Mouse (Mus musculus) liver, embryonic 14.5 days (tissue): Measurements from ENCODE around the gene Fam20c. TPM values are rescaled to one million over a fixed set of nuclear protein-coding genes. Genes with fewer than 3 reads are reported as not detected.
A peak's percentile ranks its signal among the peaks of the same experiment; 100 is the strongest.

Source experiments
- ATAC-seq: fragments of 200-750 bp; cut with Nextera tagmentation; 2 replicates; pipeline ENCODE4 v1.8.0; 2017; ENCODE audit warnings: moderate number of reproducible peaks, mild to moderate bottlenecking, moderate library complexity; ENCODE audit not compliant: insufficient read depth
- DNase-seq, 3 experiments: peaks; one replicate each; pipeline ENCODE4 v3.0.0-alpha.2; 2012 to 2013; ENCODE audit warnings: low read depth in 3 of 3, low spot score in 3 of 3
- H3K27ac ChIP-seq: fragments of 300-500 bp; sonication (generic); 2 replicates; pipeline ENCODE4 v1.5.1; 2014; ENCODE audit warnings: moderate library complexity, mild to moderate bottlenecking, control low read depth, inconsistent platforms
- H3K27me3 ChIP-seq: fragments of 300-500 bp; sonication (generic); 2 replicates; pipeline ENCODE4 v1.6.1; 2014; ENCODE audit warnings: mild to moderate bottlenecking, low read length, moderate library complexity; ENCODE audit not compliant: control insufficient read depth, insufficient read depth
- H3K36me3 ChIP-seq: fragments of 300-500 bp; sonication (generic); replicated peaks from 2 replicates; pipeline ENCODE4 v1.6.1; 2014; ENCODE audit warnings: low read depth; ENCODE audit not compliant: control insufficient read depth, insufficient read depth
- H3K4me1 ChIP-seq, 2 experiments: fragments of 200-500 bp in 1 of 2; fragments of 300-500 bp in 1 of 2; sonication (generic) in 1 of 2; replicated peaks; 2 replicates each; pipeline ENCODE4 v1.6.1; 2012 to 2014; ENCODE audit warnings: antibody characterized with exemption in 1 of 2, inconsistent platforms in 1 of 2, low read length in 1 of 2; ENCODE audit not compliant: control insufficient read depth in 2 of 2, insufficient read depth in 2 of 2
- H3K4me2 ChIP-seq: fragments of 300-500 bp; sonication (generic); 2 replicates; pipeline ENCODE4 v1.6.1; 2014; ENCODE audit warnings: low read depth, mild to moderate bottlenecking, control low read depth, moderate library complexity
- H3K4me3 ChIP-seq, 2 experiments: fragments of 200-500 bp in 1 of 2; fragments of 300-500 bp in 1 of 2; sonication (generic) in 1 of 2; 2 replicates each; pipeline ENCODE4 v1.5.1; 2012 to 2014; ENCODE audit warnings: low read depth in 2 of 2, low read length in 2 of 2, mild to moderate bottlenecking in 2 of 2, control low read depth in 1 of 2, inconsistent platforms in 1 of 2, moderate library complexity in 1 of 2; ENCODE audit not compliant: insufficient read depth in 1 of 2
- H3K9ac ChIP-seq: fragments of 300-500 bp; sonication (generic); replicated peaks from 2 replicates; pipeline ENCODE4 v1.6.1; 2014; ENCODE audit warnings: mild to moderate bottlenecking, control low read depth, moderate library complexity
- H3K9me3 ChIP-seq: fragments of 300-500 bp; sonication (generic); 2 replicates; pipeline ENCODE4 v1.6.1; 2016; ENCODE audit warnings: low read length, mixed read lengths; ENCODE audit not compliant: control insufficient read depth
- CTCF ChIP-seq: IDR thresholded peaks from 2 replicates; pipeline ENCODE4 v1.5.1; 2016; ENCODE audit warnings: antibody characterized with exemption, low read depth, control low read depth
- EP300 ChIP-seq: IDR thresholded peaks from 2 replicates; pipeline ENCODE4 v1.6.1; 2016; ENCODE audit warnings: antibody characterized with exemption, low read depth
- WGBS: fragments of 180-500 bp; shearing (Covaris S2); extraction: QIAGEN DNeasy Blood & Tissue Kit; methylation state at CpG from one replicate; pipeline ENCODE4 v1.1.7; 2014; ENCODE audit not compliant: insufficient replicate concordance; 5-methylcytosine and 5-hydroxymethylcytosine counted together
- polyA plus RNA-seq, 2 experiments: library from polyadenylated mRNA; depleted of rRNA in 1 of 2; stranded (reverse) in 1 of 2; unstranded in 1 of 2; fragments of >200 nt; fragmentation: Nextera tagmentation in 1 of 2; extraction: Ambion mirVana in 1 of 2; gene quantifications; 2 replicates each; pipeline versions ENCODE4 v1.2.1 to v1.2.3; 2012 to 2014

The Fam20c gene
- polyA plus RNA-seq, 2 experiments: 5.4 to 6.8 TPM

DNA sequence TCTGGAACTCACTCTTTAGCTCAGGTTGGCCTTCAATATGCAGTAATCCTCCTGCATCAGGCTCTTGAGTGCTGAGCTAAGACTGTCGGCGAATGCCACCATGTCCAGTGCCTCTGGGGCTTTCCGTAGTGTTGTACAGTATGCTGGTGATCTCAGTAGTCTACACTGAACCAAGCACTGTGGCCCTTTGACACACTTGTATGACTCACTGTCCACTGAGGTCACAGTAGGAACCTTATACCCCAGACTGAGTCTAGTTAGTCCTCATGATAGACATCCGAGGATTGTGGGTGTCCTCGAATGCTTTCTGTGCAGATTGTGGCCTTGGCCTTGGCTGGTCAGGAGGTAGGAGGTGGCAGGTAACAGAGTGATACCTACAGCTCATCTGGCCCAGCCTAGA lies 20.8 kb downstream of the Fam20c start:
- no peak for ATAC-seq
- Histone ChIP-seq H3K9ac (no peak overlapping the region), H3K36me3 (no peaks in the 10 kb centered on the region), H3K4me2 (no peak overlapping the region), H3K27ac (no peak overlapping the region), H3K9me3 (no peaks in the 10 kb centered on the region), H3K4me3 (no peak overlapping the region), H3K27me3 (no peaks in the 10 kb centered on the region), H3K4me1 (peaks cover 0 to 5% of the 10 kb centered on the region in 2 experiments; a peak in 1 of 4 replicates)
- WGBS: 73% methylated on average over 5 of the region's 5 CpGs
- DNase-seq: no peak
- TF ChIP-seq EP300 (no peak), CTCF (no peak)

DNA sequence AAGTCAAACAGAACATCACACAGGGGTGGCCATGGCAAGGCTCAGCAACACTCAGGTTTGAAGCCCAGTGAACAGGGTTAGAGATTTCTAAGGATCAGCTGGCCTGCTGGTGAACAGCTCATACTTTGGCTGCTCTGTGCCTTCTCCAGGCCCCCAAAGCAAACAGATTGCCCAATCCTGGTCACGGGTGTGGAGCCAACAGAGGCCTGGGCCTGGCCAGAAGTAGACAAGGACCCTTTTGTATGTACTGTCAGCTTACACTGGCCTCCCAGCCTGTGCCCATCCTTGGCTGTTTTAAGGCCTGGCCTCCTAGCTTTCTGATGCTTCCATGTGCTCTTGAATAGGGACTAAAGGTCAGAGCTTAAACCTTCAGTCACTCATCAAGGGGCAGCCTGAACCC lies 22.0 kb downstream of the Fam20c start:
- H3K9me3 ChIP-seq: no peaks in the 10 kb centered on the region
- 42% methylated on average over 1 of the region's 1 CpGs for WGBS
- H3K27ac ChIP-seq: no peak overlapping the region
- H3K36me3 ChIP-seq: no peaks in the 10 kb centered on the region
- ATAC-seq (0 out of 2 replicates have a peak, but pooled peaks have one; percentile 8), DNase-seq (no peak)
- peaks cover 0 to 5% of the 10 kb centered on the region in 2 experiments; a peak in 1 of 4 replicates for H3K4me1 ChIP-seq
- H3K9ac ChIP-seq: no peak overlapping the region
- no peak overlapping the region for H3K4me3 ChIP-seq
- H3K4me2 ChIP-seq: no peak overlapping the region
- no peak for TF ChIP-seq CTCF
- TF ChIP-seq EP300: no peak
- no peaks in the 10 kb centered on the region for H3K27me3 ChIP-seq

DNA sequence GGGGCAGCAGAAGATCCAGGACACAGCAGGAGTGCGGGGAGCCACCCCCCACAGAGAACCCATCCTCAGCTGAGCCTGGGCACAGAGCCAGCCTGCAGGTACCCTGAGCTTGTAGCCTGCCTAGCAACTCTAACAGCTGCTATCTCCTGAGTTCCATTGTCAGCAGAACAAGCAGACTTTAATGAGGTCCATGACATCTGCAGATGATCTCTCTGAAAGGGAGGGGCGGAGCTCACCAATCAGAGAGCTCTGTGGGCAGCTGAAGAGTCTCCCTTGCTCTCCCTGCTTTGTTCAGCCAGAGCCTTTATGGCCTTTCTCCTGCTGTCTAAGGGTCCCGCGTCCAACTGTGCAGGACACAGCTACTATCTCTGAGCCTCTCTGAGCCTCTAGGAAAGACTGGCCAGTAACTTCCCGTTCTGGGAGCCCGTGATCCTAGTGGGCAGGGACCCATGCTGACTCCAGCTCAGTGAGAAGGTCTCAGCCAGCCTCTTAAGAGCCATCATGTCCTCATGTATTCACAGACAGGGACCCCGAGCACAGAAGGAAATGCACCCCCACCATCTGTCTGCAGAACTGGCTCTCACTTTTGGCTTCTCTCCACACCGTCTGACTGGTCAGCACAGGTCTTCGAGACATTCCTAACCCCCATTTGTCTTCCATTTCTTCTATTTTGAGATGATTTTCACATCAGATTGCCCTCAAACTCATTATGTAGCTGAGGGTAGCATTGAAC lies 24.6 kb downstream of the Fam20c start:
- WGBS: 50% methylated on average over 9 of the region's 9 CpGs
- no peak for TF ChIP-seq EP300
- Histone ChIP-seq H3K9ac (no peak overlapping the region), H3K4me2 (no peak overlapping the region), H3K4me1 (peaks cover 0 to 5% of the 10 kb centered on the region in 2 experiments; a peak in 1 of 4 replicates), H3K9me3 (no peaks in the 10 kb centered on the region), H3K4me3 (no peak overlapping the region), H3K36me3 (no peaks in the 10 kb centered on the region), H3K27me3 (no peaks in the 10 kb centered on the region), H3K27ac (no peak overlapping the region)
- ATAC-seq (no peak), DNase-seq (no peak)

DNA sequence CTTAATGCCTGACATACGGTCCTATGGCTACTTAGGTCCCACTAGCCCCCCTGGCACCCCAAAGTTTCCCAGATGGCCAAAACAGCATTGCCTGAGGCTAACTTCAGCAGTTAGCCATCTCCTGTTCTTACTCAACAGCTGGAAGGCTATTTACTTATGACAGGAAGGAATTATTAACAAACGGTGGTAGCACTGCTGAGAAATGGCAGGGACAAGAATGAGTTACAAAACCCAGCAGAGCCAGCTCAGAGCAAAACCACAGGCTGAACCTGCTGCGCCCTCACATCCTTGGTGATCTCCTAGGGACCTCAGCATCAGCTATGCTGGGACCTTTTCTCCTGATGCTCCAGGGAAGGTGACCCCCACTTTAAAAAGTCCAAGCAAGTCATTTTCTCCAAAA lies 25.3 kb downstream of the Fam20c start:
- no peak for ATAC-seq
- WGBS: 42% methylated on average over 3 of the region's 3 CpGs
- Histone ChIP-seq H3K27ac (no peak overlapping the region), H3K9me3 (no peaks in the 10 kb centered on the region), H3K36me3 (no peaks in the 10 kb centered on the region), H3K4me3 (no peak overlapping the region), H3K4me1 (peaks cover 0 to 5% of the 10 kb centered on the region in 2 experiments; a peak in 1 of 4 replicates), H3K4me2 (no peak overlapping the region), H3K27me3 (no peaks in the 10 kb centered on the region), H3K9ac (no peak overlapping the region)
- no peak for TF ChIP-seq CTCF
- TF ChIP-seq EP300: no peak
- DNase-seq: no peak

DNA sequence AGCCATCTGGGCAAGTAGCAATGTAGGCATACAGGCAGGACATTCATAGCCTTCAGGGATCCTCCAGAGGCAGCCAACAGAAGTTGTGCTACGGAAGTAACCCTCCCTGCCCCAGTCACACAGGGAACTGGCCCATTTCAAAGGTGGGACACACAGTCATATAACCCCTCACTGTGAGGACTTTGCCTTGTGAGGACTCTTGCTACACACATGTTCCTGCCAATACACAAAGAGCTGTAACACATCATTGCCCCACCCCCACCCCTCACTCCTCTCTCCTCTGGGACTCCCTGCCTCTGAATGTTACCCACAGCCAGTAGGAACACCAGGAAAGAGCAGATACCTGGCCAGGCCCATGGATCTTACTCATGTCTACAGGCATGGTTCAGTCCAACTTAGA lies 28.4 kb downstream of the Fam20c start:
- 65% methylated on average over 1 of the region's 1 CpGs for WGBS
- Histone ChIP-seq H3K4me1 (peaks cover 0 to 3% of the 10 kb centered on the region in 2 experiments; a peak in 1 of 4 replicates), H3K9me3 (no peaks in the 10 kb centered on the region), H3K9ac (no peak overlapping the region), H3K27ac (no peak overlapping the region), H3K36me3 (no peaks in the 10 kb centered on the region), H3K27me3 (no peaks in the 10 kb centered on the region), H3K4me2 (no peak overlapping the region), H3K4me3 (no peak overlapping the region)
- DNase-seq: no peak
- no peak for ATAC-seq
- TF ChIP-seq EP300: no peak
- TF ChIP-seq CTCF: no peak
